Mouse (Mus musculus): ENCODE measurements around the gene Ugt1a6b. TPM values are rescaled to one million over a fixed set of nuclear protein-coding genes. Genes with fewer than 3 reads are reported as not detected.
A peak's percentile ranks its signal among the peaks of the same experiment; 100 is the strongest.

The Ugt1a6b gene
- total RNA-seq, 2 experiments from 2014 or later: 0.54 TPM; not detected in 1

DNA sequence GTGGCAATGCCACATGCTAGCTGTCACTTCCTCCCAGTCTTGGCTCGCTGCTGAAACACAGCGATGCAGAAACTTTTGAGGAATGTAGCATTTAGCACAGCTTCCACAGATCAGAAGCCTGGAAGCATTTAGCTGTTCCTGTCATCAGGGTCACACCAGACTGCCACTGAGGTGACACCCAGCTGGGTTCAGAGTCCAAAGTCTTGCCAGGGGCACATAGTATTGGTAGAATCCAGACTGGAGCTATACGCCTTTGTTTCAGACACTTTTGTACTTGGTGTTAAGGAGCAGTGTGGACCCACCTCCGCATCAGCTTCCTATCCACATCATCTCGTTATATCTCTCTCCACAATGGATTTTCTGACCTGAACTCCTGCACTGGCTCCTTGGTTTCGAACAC lies 150.5 kb downstream of the Ugt1a6b start:
- no peak for TF ChIP-seq CTCF (conservative IDR thresholded peaks at IDR 0.05)
- no peak for DNase-seq (ENCODE audit: low spot score in 2 of 2)
- H3K4me3 ChIP-seq: no peak overlapping the region
- H3K27ac ChIP-seq: no peak overlapping the region

DNA sequence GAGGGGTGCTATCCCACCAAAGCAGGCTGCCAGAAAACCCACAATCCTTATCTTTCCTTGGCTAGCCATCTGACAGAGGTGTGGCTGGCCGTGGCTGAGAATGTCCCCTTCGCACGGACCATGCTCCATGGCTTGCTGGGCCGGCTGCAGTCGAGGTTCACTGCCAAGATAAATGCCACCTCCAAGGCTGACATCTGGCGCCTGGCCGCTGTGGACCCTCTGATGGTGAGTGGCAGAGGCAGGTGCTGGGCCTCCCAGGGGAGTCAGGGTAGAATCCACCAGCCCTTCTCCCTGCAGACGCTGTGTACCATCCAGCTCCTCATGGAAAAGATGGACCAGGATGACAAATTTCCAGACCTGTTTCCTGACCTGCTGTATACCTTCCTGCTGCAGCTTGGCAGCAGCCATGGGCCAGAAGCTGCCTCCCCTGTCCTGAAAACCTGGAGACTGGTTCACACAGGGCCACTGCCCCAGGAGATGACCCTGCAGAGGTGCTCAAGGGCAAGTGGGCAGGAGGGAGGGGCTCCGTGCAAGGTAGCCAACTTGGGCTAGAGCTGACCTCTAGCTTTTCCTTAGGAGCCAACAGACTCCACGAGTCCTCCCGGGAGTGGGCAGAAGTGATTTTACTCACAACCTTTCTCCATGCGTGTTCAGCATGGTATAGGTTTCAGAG lies 151.9 kb downstream of the Ugt1a6b start:
- no peak for TF ChIP-seq CTCF (conservative IDR thresholded peaks at IDR 0.05)
- no peak overlapping the region for H3K4me3 ChIP-seq
- H3K27ac ChIP-seq: no peak overlapping the region
- no peak for DNase-seq (ENCODE audit: low spot score in 2 of 2)

DNA sequence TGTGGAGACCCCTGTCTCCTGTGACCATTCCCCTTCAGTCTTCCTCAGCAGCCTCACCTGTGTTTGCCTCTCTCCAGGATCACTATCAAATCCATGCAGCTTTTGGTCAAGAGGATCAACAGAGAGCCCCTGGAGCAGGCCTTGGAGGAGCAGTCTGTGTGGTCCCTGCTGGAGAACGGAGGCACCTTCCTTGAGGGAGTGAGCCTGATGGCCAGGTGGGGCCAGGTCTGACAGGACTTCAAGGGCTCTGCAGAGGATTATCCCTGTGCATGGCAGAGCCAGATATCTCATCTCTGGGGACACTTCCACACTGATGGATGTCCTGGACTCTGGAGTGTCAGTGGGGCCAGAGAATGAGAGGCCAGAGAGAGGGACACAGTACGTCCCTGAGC lies 152.4 kb downstream of the Ugt1a6b start:
- no peak overlapping the region for H3K27ac ChIP-seq
- no peak overlapping the region for H3K4me3 ChIP-seq
- TF ChIP-seq CTCF (conservative IDR thresholded peaks at IDR 0.05): no peak
- DNase-seq (ENCODE audit: low spot score in 2 of 2): no peak

DNA sequence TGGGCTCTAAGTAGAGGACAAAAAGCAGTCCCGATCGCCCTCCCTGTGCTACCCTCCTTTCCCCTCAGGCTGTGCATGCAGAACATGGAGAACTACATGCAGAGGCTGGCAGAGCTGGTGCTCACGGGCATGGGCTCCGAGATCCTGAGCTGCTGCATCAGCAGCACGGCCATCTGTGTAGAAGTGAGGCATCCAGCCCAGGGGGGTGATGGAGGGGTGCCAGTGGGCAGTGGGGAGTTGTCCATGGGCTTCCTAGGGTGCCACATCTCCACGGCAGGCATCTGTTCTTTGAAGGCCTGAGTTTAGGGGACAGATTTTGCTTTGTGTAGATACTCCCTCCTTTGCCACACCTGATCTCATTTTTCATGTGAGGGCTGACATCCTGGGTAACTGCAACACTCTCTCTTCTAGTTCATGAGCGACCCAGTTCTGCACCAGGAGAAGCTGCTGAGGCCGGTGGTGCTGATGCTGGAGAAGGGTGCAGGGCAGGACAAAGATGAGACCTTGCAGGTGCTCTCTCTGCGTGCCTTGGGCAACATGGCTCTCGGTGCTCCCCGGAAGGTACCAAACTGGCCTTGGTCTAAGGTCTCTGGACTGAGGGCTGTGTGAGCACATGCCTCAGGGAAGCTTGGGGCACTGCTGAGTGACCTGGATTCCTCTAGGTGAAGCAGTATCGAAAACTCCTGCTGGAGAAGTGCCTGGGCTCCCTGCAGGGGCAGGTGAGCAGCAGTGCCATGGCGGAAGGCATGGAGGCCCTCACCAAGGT lies 153.1 kb downstream of the Ugt1a6b start:
- no peak for DNase-seq (ENCODE audit: low spot score in 2 of 2)
- Histone ChIP-seq H3K4me3 (no peak overlapping the region), H3K27ac (no peak overlapping the region)
- no peak for TF ChIP-seq CTCF (conservative IDR thresholded peaks at IDR 0.05)

DNA sequence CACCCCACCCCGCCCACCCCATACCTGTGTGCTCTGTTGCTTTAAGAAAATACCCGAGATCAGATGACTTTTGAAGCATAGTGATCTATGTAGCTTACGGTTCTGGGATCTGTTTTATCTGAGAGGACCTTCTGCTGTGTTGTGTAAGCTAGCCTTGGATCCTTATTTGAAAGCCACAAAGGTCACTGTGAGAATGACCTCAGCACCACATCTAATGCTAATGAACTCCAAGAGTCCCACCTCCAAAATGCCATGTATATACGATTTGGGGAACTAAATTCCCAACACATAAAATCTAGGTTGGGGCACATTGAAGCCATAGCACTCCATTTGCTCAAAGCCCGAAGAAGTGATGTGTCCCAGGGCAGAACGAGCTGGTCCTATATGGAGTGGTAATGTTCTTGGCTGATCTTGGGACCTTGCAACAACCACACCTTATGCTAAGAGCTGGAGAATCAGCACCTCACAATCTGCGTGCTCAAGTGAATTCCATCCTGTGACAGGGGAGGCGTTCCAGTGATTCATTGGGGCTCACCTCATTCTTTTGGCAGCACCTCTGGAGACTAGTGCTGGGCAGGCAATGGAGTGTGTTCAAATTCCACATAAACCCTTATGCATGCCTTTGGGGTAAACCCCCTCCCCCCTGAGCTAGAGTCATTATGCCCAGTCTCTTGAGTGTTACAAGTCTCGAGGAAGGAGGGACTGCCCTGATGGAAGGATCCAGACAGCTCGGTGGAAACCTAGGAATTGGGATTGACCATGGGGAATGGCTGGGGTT lies 154.0 kb downstream of the Ugt1a6b start:
- no peak for TF ChIP-seq CTCF (conservative IDR thresholded peaks at IDR 0.05)
- Histone ChIP-seq H3K4me3 (no peak overlapping the region), H3K27ac (no peak overlapping the region)
- no peak for DNase-seq (ENCODE audit: low spot score in 2 of 2)

DNA sequence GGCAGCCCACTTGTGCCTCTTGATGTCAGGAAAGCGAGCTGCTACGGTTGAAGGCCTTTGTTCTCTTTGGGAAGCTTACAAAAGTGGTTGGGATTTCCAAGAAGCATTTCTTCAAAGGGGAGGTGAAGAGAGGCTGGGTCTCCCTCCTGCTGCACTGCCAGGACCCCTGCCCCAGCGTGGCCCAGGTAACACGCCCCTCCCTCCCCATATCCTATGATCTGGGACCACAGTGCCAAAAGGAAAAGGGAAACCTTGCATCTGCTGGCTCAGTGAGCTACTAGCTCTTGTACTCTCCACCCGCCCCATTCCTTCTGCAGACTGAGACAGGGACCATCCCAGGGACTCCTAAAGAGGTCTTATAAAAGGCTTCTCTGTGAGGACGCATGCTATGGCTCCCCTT lies 154.6 kb downstream of the Ugt1a6b start:
- H3K4me3 ChIP-seq: no peak overlapping the region
- TF ChIP-seq CTCF (conservative IDR thresholded peaks at IDR 0.05): no peak
- no peak for DNase-seq (ENCODE audit: low spot score in 2 of 2)
- H3K27ac ChIP-seq: no peak overlapping the region

DNA sequence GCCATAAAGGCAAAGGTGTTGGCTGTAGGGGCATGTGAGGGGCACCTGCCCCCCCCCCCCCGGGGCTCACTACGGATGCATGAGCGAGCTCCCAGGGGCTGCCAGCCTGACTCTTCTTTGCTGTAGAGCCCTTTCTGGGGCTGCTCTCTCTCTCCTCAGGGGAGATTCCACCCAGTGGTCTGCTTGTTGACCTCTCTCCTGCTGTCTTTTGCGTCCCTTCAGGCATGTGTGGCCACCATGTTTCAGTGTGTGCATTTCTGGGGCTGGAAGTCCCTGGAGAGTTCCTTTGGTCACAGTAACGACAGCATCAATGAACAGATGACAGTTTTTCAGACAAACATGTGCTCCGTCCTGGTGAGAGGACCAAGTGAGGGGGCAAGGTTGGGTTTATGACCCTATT lies 155.3 kb downstream of the Ugt1a6b start:
- no peak for TF ChIP-seq CTCF (conservative IDR thresholded peaks at IDR 0.05)

DNA sequence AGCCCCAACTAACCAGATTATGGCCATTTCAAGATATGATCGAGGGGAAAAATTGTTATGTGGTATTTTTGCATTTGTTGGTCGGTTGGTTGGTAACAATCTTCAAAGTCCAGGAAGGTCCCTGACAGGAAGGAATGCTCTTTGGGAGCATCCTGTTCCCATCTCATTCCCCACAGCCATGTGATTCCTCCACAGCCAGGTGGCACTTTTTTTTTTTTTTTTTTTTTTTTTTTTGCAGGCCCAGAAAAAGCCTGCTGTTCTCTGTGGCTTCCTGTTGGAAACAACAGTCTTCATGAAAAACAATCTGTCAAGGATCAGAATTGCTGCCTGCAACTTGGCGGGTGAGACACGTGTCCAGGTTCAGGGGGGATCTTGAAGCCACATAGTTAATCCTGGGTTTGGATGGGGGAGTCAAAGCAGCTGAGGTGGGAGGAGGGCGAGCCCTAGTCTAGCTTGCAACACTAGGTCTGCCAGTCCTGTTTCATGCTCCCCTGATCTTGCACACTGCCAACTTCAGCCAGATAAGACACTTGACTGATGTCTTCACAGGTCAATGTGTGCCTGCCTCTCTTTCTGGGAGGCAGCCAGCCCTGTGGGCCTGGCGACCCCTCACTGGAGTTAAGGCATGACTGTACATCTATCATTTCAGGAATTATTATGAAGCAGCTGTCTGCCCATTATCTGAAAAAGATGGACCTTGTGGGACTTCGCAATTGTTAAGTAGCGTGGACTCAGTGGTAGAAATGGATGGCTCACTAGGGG lies 156.0 kb downstream of the Ugt1a6b start:
- Histone ChIP-seq H3K27ac (no peak overlapping the region), H3K4me3 (no peak overlapping the region)
- TF ChIP-seq CTCF (conservative IDR thresholded peaks at IDR 0.05): peak; percentile 9; the same call in 1 of the 2 replicates
- no peak for DNase-seq (ENCODE audit: low spot score in 2 of 2)

More for the DNA sequence above, 155.3 kb downstream of the Ugt1a6b start:
- Histone ChIP-seq H3K27ac (no peak overlapping the region), H3K4me3 (no peak overlapping the region)
- DNase-seq (ENCODE audit: low spot score in 2 of 2): no peak

DNA sequence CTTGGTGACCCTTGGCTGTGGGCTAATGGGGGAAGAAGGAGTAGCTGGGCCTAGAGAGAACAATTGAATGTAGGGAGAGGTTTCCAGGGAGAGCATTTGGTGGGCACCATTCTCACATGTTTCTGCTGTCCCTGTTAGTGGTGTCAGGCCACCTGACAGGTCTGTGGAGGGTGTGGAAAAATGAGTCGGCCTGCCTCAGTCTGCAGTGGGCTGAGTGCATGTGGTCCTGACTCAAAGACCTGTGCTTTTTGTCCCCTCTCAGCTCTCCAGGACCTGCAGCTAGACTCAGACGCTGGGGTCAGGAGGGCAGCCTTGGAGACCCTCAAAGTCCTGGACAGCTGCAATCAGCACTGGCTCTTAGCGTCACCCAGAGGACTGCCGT lies 156.6 kb downstream of the Ugt1a6b start:
- no peak overlapping the region for H3K4me3 ChIP-seq
- TF ChIP-seq CTCF (conservative IDR thresholded peaks at IDR 0.05): no peak

DNA sequence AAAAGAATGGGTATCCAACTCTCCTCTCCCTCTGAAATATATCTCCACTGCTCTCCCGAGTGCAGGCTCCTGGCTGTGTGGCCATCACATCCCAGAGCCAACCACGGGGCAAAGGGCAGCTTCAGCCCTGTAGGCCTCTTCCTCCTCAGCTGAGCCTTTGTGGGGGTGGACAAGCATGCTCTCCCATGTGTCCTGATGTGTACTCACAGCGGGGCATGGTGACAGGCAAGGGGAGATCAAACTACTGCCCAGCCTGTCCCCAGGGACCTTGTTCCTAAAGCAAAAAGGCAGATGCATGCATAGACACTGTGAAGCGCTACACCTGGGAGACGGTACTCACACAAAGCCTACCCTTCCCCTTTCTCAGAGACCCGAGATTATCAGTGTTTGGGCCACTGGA lies 157.1 kb downstream of the Ugt1a6b start:
- DNase-seq (ENCODE audit: low spot score in 2 of 2): no peak
- Histone ChIP-seq H3K27ac (no peak overlapping the region), H3K4me3 (no peak overlapping the region)
- TF ChIP-seq CTCF (conservative IDR thresholded peaks at IDR 0.05): no peak

More for the DNA sequence above, 156.6 kb downstream of the Ugt1a6b start:
- no peak overlapping the region for H3K27ac ChIP-seq
- DNase-seq (ENCODE audit: low spot score in 2 of 2): no peak

DNA sequence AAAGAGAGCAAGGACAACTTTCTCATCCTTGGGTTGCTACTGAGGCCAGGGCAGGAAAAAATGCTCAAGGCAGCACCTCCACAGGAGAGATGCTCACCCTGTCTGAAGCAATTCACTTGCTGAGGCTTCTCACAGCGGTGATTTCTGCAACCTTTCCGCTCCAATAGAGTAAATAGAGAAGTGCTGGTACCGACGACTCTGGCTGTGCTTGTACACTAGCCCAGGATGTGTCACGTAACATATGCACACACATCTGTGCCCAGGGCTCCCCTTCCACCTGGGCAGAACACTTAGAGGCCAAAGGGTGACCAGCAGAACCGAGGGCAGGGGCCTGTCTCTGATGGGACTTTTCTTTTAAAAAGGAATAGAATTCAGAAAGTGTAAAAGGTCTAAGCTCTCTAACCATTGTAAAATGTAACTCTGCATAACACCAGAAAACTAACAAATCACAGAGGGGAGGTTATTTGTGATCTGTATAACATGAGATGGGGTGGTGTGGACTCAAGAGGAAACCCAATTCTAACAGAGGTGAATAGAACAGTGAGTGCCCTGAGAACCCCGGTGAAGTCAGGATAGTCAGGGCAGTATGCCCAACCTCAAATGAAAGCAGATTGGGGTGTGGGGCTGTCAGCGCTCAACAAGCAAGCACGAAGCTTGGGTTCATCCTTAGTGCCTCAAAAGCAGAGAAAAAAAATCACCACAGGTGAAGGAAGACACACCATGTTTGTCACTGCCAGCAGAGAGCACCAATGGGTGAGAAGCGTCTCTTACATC lies 157.7 kb downstream of the Ugt1a6b start:
- no peak for DNase-seq (ENCODE audit: low spot score in 2 of 2)
- Histone ChIP-seq H3K4me3 (no peak overlapping the region), H3K27ac (no peak overlapping the region)
- no peak for TF ChIP-seq CTCF (conservative IDR thresholded peaks at IDR 0.05)

DNA sequence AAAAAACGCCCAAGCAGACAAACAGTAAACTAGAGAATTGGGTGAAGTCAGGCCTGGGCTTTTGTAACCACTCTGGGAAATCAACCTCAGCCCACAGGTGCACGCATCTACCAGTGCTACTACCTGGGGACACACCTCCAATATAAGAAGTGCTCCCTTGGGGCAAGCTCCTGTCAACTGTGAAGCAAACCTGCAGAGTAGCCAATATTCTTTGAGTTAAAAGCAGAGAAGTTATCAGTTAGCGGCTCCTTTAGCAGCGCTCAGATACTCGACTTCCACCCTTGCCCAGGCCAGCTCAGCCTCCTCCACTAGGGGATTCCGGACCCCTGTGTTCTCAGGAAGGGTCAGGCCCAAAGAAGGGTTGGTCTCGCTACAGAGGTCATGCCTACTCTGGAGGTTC lies 158.7 kb downstream of the Ugt1a6b start:
- Histone ChIP-seq H3K27ac (no peak overlapping the region), H3K4me3 (no peak overlapping the region)
- no peak for DNase-seq (ENCODE audit: low spot score in 2 of 2)
- no peak for TF ChIP-seq CTCF (conservative IDR thresholded peaks at IDR 0.05)

Data from layer of hippocampus, adult 2 months (tissue).